Mouse (Mus musculus) kidney, postnatal 0 days (tissue): ENCODE results near the gene Mum1. TPM values are rescaled to one million over a fixed set of nuclear protein-coding genes. Genes with fewer than 3 reads are reported as not detected.

Experiments
- ATAC-seq: fragments of 200-750 bp; cut with Nextera tagmentation; replicated peaks from 2 replicates; pipeline ENCODE4 v1.8.0; 2017; ENCODE audit warnings: low read depth, moderate number of reproducible peaks, moderate TSS enrichment, moderate library complexity; ENCODE audit not compliant: low FRiP score
- DNase-seq: peaks from one replicate; pipeline ENCODE4 v3.0.0-alpha.2; 2016; ENCODE audit warnings: low spot score
- H3K27ac ChIP-seq: fragments of 300-500 bp; sonication (generic); 2 replicates; pipeline ENCODE4 v1.5.1; 2014; ENCODE audit warnings: mild to moderate bottlenecking
- H3K27me3 ChIP-seq: fragments of 300-500 bp; sonication (generic); 2 replicates; pipeline ENCODE4 v1.6.1; 2014; ENCODE audit warnings: low read length, mixed read lengths; ENCODE audit not compliant: insufficient read depth
- H3K36me3 ChIP-seq: fragments of 300-500 bp; sonication (generic); 2 replicates; pipeline ENCODE4 v1.6.1; 2014; ENCODE audit warnings: low read length, mixed read lengths; ENCODE audit not compliant: insufficient read depth
- H3K4me1 ChIP-seq: fragments of 300-500 bp; sonication (generic); replicated peaks from 2 replicates; pipeline ENCODE4 v1.6.1; 2014; ENCODE audit warnings: antibody characterized with exemption, low read length, mixed read lengths; ENCODE audit not compliant: insufficient read depth
- H3K4me2 ChIP-seq: fragments of 300-500 bp; sonication (generic); 2 replicates; pipeline ENCODE4 v1.6.1; 2014; ENCODE audit warnings: mild to moderate bottlenecking, low read length, moderate library complexity, mixed read lengths
- H3K4me3 ChIP-seq: fragments of 300-500 bp; sonication (generic); replicated peaks from 2 replicates; pipeline ENCODE4 v1.5.1; 2014; ENCODE audit warnings: low read depth, low read length
- H3K9ac ChIP-seq: fragments of 300-500 bp; sonication (generic); 2 replicates; pipeline ENCODE4 v1.6.1; 2014; ENCODE audit warnings: low read depth, low read length
- H3K9me3 ChIP-seq: fragments of 300-500 bp; sonication (generic); replicated peaks from 2 replicates; pipeline ENCODE4 v1.6.1; 2016; ENCODE audit warnings: low read length, inconsistent platforms, mixed read lengths
- CTCF ChIP-seq: IDR thresholded peaks from 2 replicates; pipeline ENCODE4 v1.5.1; 2016; ENCODE audit warnings: antibody characterized with exemption, low read depth, mild to moderate bottlenecking, moderate library complexity
- whole genome bisulfite sequencing: fragments of 180-500 bp; shearing (Covaris S2); extraction: QIAGEN DNeasy Blood & Tissue Kit; methylation state at CpG from one replicate; pipeline ENCODE4 v1.1.7; 2014; 5-methylcytosine and 5-hydroxymethylcytosine counted together
- polyA plus RNA-seq: library from polyadenylated mRNA; unstranded; fragments of >200 nt; fragmentation: Nextera tagmentation; extraction: Ambion mirVana; gene quantifications from 2 replicates; pipeline ENCODE4 v1.2.1, GENCODE M21; 2015

Gene Mum1
- polyA plus RNA-seq, 1 experiment from 2014 or later: 44.2 TPM

- no peak overlapping the region for H3K27ac ChIP-seq
- DNase-seq (no peak), ATAC-seq (no peak)
- 0 out of 2 replicates have a peak, but pooled peaks cover 3% of the 10 kb centered on the region for H3K4me1 ChIP-seq
- no peaks in the 10 kb centered on the region for H3K27me3 ChIP-seq
- no peaks in the 10 kb centered on the region for H3K36me3 ChIP-seq
- no peaks in the 10 kb centered on the region for H3K9me3 ChIP-seq
- H3K4me3 ChIP-seq: no peak overlapping the region
- no peak overlapping the region for H3K9ac ChIP-seq
- H3K4me2 ChIP-seq: no peak overlapping the region
- TF ChIP-seq CTCF: no peak
- WGBS: 86% methylated on average over 7 of the region's 7 CpGs
Measured at GRCm38 (mm10) chr10:80182547-80182946, 43.7 kb upstream of the Mum1 start.

- H3K27ac ChIP-seq: no peak overlapping the region
- H3K9ac ChIP-seq: no peak overlapping the region
- no peak overlapping the region for H3K4me3 ChIP-seq
- H3K4me2 ChIP-seq: no peak overlapping the region
- TF ChIP-seq CTCF: no peak
- no peaks in the 10 kb centered on the region for H3K36me3 ChIP-seq
- H3K4me1 ChIP-seq: no peaks in the 10 kb centered on the region
- H3K27me3 ChIP-seq: peaks cover 13% of the 10 kb centered on the region
- 45% methylated on average over 27 of the region's 27 CpGs for WGBS
- no peak for ATAC-seq
- H3K9me3 ChIP-seq: no peaks in the 10 kb centered on the region
- DNase-seq: no peak
Measured at GRCm38 (mm10) chr10:80186649-80187048, 39.6 kb upstream of the Mum1 start.

- no peak overlapping the region for H3K4me3 ChIP-seq
- ATAC-seq (no peak), DNase-seq (no peak)
- peaks cover 13% of the 10 kb centered on the region for H3K27me3 ChIP-seq
- H3K9ac ChIP-seq: no peak overlapping the region
- 94% methylated on average over 10 of the region's 10 CpGs for WGBS
- H3K4me2 ChIP-seq: no peak overlapping the region
- H3K36me3 ChIP-seq: no peaks in the 10 kb centered on the region
- no peak overlapping the region for H3K27ac ChIP-seq
- TF ChIP-seq CTCF: no peak
- no peaks in the 10 kb centered on the region for H3K4me1 ChIP-seq
- H3K9me3 ChIP-seq: no peaks in the 10 kb centered on the region
Measured at GRCm38 (mm10) chr10:80187739-80188138, 38.5 kb upstream of the Mum1 start.

GRCm38 (mm10) chr10:80188453-80189024 lies 37.7 kb upstream of the Mum1 start:
- Histone ChIP-seq H3K27me3 (peaks cover 13% of the 10 kb centered on the region), H3K4me3 (no peak overlapping the region), H3K36me3 (no peaks in the 10 kb centered on the region), H3K27ac (no peak overlapping the region), H3K4me2 (no peak overlapping the region), H3K9ac (no peak overlapping the region), H3K9me3 (no peaks in the 10 kb centered on the region), H3K4me1 (no peaks in the 10 kb centered on the region)
- ATAC-seq: no peak
- no peak for TF ChIP-seq CTCF
- 82% methylated on average over 15 of the region's 15 CpGs for WGBS
- DNase-seq: no peak

- peak overlapping the region; percentile 39 for H3K4me3 ChIP-seq
- H3K9me3 ChIP-seq: no peaks in the 10 kb centered on the region
- H3K27me3 ChIP-seq: peaks cover 13% of the 10 kb centered on the region
- peak overlapping the region; percentile 72 for H3K4me2 ChIP-seq
- H3K36me3 ChIP-seq: no peaks in the 10 kb centered on the region
- DNase-seq (no peak), ATAC-seq (no peak)
- WGBS: 6% methylated on average over 21 of the region's 21 CpGs
- H3K27ac ChIP-seq: no peak overlapping the region
- H3K9ac ChIP-seq: peak overlapping the region; percentile 50; the same call in 1 of the 2 replicates
- no peak for TF ChIP-seq CTCF
- no peaks in the 10 kb centered on the region for H3K4me1 ChIP-seq
Measured at GRCm38 (mm10) chr10:80189999-80190398, 36.2 kb upstream of the Mum1 start.

GRCm38 (mm10) chr10:80190491-80191051 lies 35.7 kb upstream of the Mum1 start:
- WGBS: 1% methylated on average over 48 of the region's 48 CpGs
- no peaks in the 10 kb centered on the region for H3K9me3 ChIP-seq
- DNase-seq: no peak

More at GRCm38 (mm10) chr10:80190491-80191051, 35.7 kb upstream of the Mum1 start:
- no peak; the same call in 1 of the 2 replicates for ATAC-seq
- TF ChIP-seq CTCF: no peak
- no peaks in the 10 kb centered on the region for H3K36me3 ChIP-seq
- no peaks in the 10 kb centered on the region for H3K4me1 ChIP-seq
- no peak overlapping the region for H3K27ac ChIP-seq
- H3K4me2 ChIP-seq: peak overlapping the region; percentile 72
- H3K27me3 ChIP-seq: peaks cover 13% of the 10 kb centered on the region
- peak overlapping the region; percentile 50; the same call in 1 of the 2 replicates for H3K9ac ChIP-seq
- peak overlapping the region; percentile 39 for H3K4me3 ChIP-seq
